Mouse (Mus musculus) MEL (cell line): ENCODE measurements at regions not wholly inside any gene's neighbourhood (a gene's known extent, or its start where the extent isn't known, plus 50 kb on each side); places are given as distances from the start of the nearest gene placed in this dataset.
A peak's percentile ranks its signal among the peaks of the same experiment; 100 is the strongest.

ENCODE experiments used
- DNase-seq: peaks from one replicate; pipeline ENCODE4 v3.0.0; 2011; ENCODE audit warnings: low read depth, low spot score
- H3K27ac ChIP-seq: 2 replicates; pipeline ENCODE4 v1.5.1; 2012; ENCODE audit warnings: low read depth, mild to moderate bottlenecking, control low read depth, low read length, moderate library complexity; ENCODE audit not compliant: control insufficient read depth
- H3K27me3 ChIP-seq, 2 experiments: fragments of 150-350 bp in 1 of 2; sonication (generic) in 1 of 2; 2 replicates each; pipeline ENCODE4 v1.6.1; 2012; ENCODE audit warnings: low read length in 2 of 2, mild to moderate bottlenecking in 2 of 2, improper control_type of control experiment in 1 of 2, moderate library complexity in 1 of 2; ENCODE audit not compliant: insufficient read depth in 2 of 2, control insufficient read depth in 1 of 2
- H3K36me3 ChIP-seq, 2 experiments: 2 replicates each; pipeline ENCODE4 v1.6.1; 2012 to 2014; ENCODE audit warnings: low read length in 2 of 2, improper control_type of control experiment in 1 of 2, inconsistent platforms in 1 of 2, mild to moderate bottlenecking in 1 of 2; ENCODE audit not compliant: insufficient read depth in 2 of 2, control insufficient read depth in 1 of 2
- H3K4me1 ChIP-seq, 2 experiments: fragments of 150-350 bp in 1 of 2; sonication (generic) in 1 of 2; 2 replicates each; pipeline ENCODE4 v1.6.1; 2012; ENCODE audit warnings: low read length in 2 of 2, improper control_type of control experiment in 1 of 2, mild to moderate bottlenecking in 1 of 2; ENCODE audit not compliant: insufficient read depth in 2 of 2, control insufficient read depth in 1 of 2
- H3K4me3 ChIP-seq, 2 experiments: fragments of 150-350 bp in 1 of 2; sonication (generic) in 1 of 2; 2 replicates each; pipeline ENCODE4 v1.5.1; 2012; ENCODE audit warnings: low read depth in 2 of 2, low read length in 2 of 2, mild to moderate bottlenecking in 2 of 2, moderate library complexity in 2 of 2, control low read depth in 1 of 2, improper control_type of control experiment in 1 of 2; ENCODE audit not compliant: control insufficient read depth in 1 of 2, insufficient read depth in 1 of 2
- H3K79me2 ChIP-seq: 2 replicates; pipeline ENCODE4 v1.6.1; 2012; ENCODE audit warnings: mild to moderate bottlenecking, low read length, moderate library complexity; ENCODE audit not compliant: control insufficient read depth, poor library complexity, insufficient read depth
- H3K9ac ChIP-seq: 2 replicates; pipeline ENCODE4 v1.6.1; 2012; ENCODE audit warnings: low read depth, mild to moderate bottlenecking, control low read depth, low read length, moderate library complexity; ENCODE audit not compliant: control insufficient read depth, poor library complexity, severe bottlenecking
- H3K9me3 ChIP-seq: fragments of 150-350 bp; sonication (generic); replicated peaks from 2 replicates; pipeline ENCODE4 v1.6.1; 2012; ENCODE audit warnings: mild to moderate bottlenecking, low read length, improper control_type of control experiment, moderate library complexity; ENCODE audit not compliant: insufficient read depth
- CTCF ChIP-seq, 3 experiments: IDR thresholded peaks in 2 of 3; conservative IDR thresholded peaks in 1 of 3; 2 replicates each; pipeline ENCODE4 v1.5.1; 2011 to 2012; ENCODE audit warnings: low read length in 3 of 3, low read depth in 2 of 3, mild to moderate bottlenecking in 2 of 3, improper control_type of control experiment in 1 of 3, inconsistent platforms in 1 of 3, mixed read lengths in 1 of 3, moderate library complexity in 1 of 3; ENCODE audit not compliant: control insufficient read depth in 1 of 3, insufficient read depth in 1 of 3, poor library complexity in 1 of 3, severe bottlenecking in 1 of 3
- HCFC1 ChIP-seq: IDR thresholded peaks from 2 replicates; pipeline ENCODE4 v1.6.1; 2012; ENCODE audit warnings: low read depth, mild to moderate bottlenecking, inconsistent platforms, low read length, improper control_type of control experiment, moderate library complexity
- JUND ChIP-seq: IDR thresholded peaks from 2 replicates; pipeline ENCODE4 v1.6.1; 2011; ENCODE audit warnings: low read depth, mild to moderate bottlenecking, improper control_type of control experiment, low read length
- MAZ ChIP-seq: IDR thresholded peaks from 2 replicates; pipeline ENCODE4 v1.6.1; 2012; ENCODE audit warnings: low read depth, mild to moderate bottlenecking, inconsistent platforms, low read length, improper control_type of control experiment
- MEF2A ChIP-seq: IDR thresholded peaks from 2 replicates; pipeline ENCODE4 v1.6.1; 2014; ENCODE audit warnings: low read depth, mild to moderate bottlenecking, inconsistent platforms, low read length, improper control_type of control experiment; ENCODE audit not compliant: poor library complexity, insufficient replicate concordance, severe bottlenecking; ENCODE audit errors: extremely low read depth
- MYB ChIP-seq: IDR thresholded peaks from 2 replicates; pipeline ENCODE4 v1.6.1; 2011; ENCODE audit warnings: mild to moderate bottlenecking, low read depth, low read length, improper control_type of control experiment
- POLR2AphosphoS5 ChIP-seq: IDR thresholded peaks from 2 replicates; pipeline ENCODE4 v1.6.1; 2012; ENCODE audit warnings: low read depth, borderline replicate concordance, mild to moderate bottlenecking, inconsistent platforms, low read length, moderate library complexity, mixed read lengths
- UBTF ChIP-seq: IDR thresholded peaks from 2 replicates; pipeline ENCODE4 v1.6.1; 2012; ENCODE audit warnings: low read depth, mild to moderate bottlenecking, inconsistent platforms, low read length, improper control_type of control experiment, moderate library complexity, borderline replicate concordance; ENCODE audit not compliant: insufficient read depth

DNA sequence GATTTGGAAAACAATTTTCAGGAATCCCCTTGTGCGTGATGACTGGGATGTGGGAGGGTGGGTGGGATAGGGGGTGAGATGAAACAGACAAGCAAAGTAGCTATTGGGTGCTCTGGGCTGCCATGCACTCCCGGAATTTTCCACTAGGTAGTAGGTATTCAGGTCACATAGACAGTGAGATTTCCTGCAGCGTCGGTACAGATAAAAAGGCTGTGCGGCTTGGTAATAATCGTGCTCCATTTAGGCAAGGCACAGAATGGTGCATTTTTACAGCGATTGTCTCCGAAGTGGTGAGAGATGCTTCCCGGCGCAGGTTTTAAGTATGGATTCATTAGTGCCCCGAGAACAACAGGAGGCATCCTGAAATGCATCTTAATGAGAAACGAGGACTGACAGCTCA is 95.1 kb upstream of the Pced1b start:
- H3K9ac ChIP-seq, result no peak overlapping the region
- no peaks in the 10 kb centered on the region for H3K9me3 ChIP-seq
- H3K79me2 ChIP-seq, result no peaks in the 10 kb centered on the region
- H3K4me1 ChIP-seq, result no peaks in the 10 kb centered on the region
- no peak overlapping the region for H3K4me3 ChIP-seq
- no peaks in the 10 kb centered on the region for H3K36me3 ChIP-seq
- H3K27me3 ChIP-seq, result no peaks in the 10 kb centered on the region
- no peak overlapping the region for H3K27ac ChIP-seq
- DNase-seq, result no peak
- TF ChIP-seq MYB, result no peak

DNA sequence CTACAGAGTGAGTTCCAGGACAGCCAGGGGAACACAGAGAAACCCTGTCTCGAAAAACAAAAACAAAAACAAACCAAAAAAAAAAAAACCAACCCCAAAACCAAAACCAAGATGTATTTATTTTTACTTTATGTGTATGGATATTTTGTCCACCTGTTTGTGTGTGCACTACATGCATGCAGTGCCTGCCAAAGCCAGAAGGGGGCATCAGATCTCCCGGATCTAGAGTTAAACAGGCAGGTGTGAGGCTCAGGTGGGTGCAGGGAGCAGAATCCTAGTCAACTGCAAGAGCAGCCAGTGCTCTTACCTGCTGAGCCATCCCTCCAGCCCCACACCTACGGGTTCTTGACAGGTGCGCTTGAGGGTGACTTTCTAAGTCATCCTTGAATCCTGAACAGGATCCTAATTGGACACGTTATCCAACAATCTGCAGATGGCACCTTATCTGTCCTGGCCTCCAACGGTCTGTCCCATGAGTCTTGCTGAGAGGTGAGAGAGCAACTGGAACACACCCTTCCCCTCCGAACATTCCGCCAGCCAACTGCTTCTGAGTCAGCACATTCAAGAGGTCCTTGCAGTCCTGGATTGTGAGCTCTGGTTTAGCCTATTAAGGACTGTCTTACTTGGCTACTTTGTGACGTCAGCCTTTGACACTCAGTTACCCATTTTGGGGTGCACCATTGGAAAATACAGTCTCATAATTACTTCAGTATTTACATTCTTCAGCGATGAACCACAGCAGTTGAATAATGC is 95.4 kb upstream of the Slc38a4 start:
- Histone ChIP-seq H3K36me3 (no peaks in the 10 kb centered on the region), H3K79me2 (no peaks in the 10 kb centered on the region), H3K4me3 (no peak overlapping the region), H3K9ac (no peak overlapping the region), H3K27ac (no peak overlapping the region), H3K4me1 (no peaks in the 10 kb centered on the region), H3K9me3 (no peaks in the 10 kb centered on the region)
- TF ChIP-seq CTCF (IDR thresholded peaks at IDR 0.05 in 2 of 3, conservative IDR thresholded peaks at IDR 0.05 in 1 of 3; ENCODE audit: control insufficient read depth in 1 of 3, insufficient read depth in 1 of 3, low read depth in 2 of 3, low read length in 3 of 3, poor library complexity in 1 of 3, severe bottlenecking in 1 of 3) (peak; percentile 4 to 21 (median 16); a peak in 2 of 6 replicates), JUND (no peak)
- TF ChIP-seq, all 39 proteins: peak for 1
- no peak for DNase-seq
- no peaks in the 10 kb centered on the region for H3K27me3 ChIP-seq

DNA sequence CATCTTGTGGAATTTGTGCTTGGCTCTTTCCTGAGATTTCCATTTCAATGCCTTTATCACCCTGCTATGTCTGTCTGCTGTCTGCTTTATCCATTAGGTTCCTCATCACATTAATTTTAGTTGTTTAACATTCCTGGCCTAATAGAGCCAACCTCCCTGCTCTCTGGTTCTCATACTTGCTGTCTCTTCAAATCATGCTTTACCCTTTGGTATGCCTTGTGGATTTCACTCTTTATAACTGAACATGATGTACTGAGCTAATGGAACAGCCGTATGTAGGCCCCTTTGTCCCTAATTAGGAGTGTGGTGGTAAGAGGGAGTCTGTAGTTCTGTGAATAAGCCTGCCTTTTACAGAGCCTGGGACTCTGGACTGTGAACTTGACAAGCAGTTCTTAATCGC is 86.2 kb upstream of the Slc38a4 start:
- H3K9ac ChIP-seq, result no peak overlapping the region
- H3K4me3 ChIP-seq, result no peak overlapping the region
- TF ChIP-seq CTCF (IDR thresholded peaks at IDR 0.05 in 2 of 3, conservative IDR thresholded peaks at IDR 0.05 in 1 of 3; ENCODE audit: control insufficient read depth in 1 of 3, insufficient read depth in 1 of 3, low read depth in 2 of 3, low read length in 3 of 3, poor library complexity in 1 of 3, severe bottlenecking in 1 of 3) (no peak), POLR2AphosphoS5 (no peak), UBTF (no peak), HCFC1 (no peak)
- no peaks in the 10 kb centered on the region for H3K4me1 ChIP-seq
- H3K36me3 ChIP-seq, result no peaks in the 10 kb centered on the region
- no peaks in the 10 kb centered on the region for H3K9me3 ChIP-seq
- H3K27me3 ChIP-seq, result no peaks in the 10 kb centered on the region
- H3K27ac ChIP-seq, result no peak overlapping the region
- H3K79me2 ChIP-seq, result no peaks in the 10 kb centered on the region
- no peak for DNase-seq

DNA sequence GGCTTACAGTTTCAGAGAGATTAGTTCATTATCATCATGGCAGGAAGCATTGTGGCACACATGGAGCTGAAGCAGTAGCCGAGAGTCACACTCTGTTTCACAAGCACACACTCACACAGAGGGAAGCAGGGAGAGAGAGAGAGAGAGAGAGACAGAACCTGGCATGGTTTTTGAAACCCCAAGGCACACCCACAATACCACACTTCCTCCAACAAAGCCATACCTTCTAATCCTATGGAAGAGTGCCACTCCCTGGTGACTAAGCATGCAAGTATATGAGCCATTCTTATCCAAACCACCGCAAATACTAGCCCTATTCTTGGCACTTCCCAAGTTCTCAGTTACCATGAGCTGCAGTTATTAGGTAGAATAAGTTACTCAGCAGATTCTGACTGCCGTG is 82.5 kb upstream of the Slc38a4 start:
- Histone ChIP-seq H3K9ac (no peak overlapping the region), H3K79me2 (no peaks in the 10 kb centered on the region), H3K27me3 (no peaks in the 10 kb centered on the region), H3K36me3 (no peaks in the 10 kb centered on the region), H3K9me3 (no peaks in the 10 kb centered on the region), H3K4me1 (no peaks in the 10 kb centered on the region), H3K27ac (no peak overlapping the region), H3K4me3 (no peak overlapping the region)
- peak; percentile 13 for DNase-seq
- TF ChIP-seq MEF2A, result no peak
- TF ChIP-seq MAZ, result no peak
